Mouse (Mus musculus): Measurements from ENCODE around the gene Fbxo10. TPM values are rescaled to one million over a fixed set of nuclear protein-coding genes. Genes with fewer than 3 reads are reported as not detected.

The Fbxo10 gene
- polyA plus RNA-seq, 1 experiment from 2014 or later = 11.2 TPM

DNA sequence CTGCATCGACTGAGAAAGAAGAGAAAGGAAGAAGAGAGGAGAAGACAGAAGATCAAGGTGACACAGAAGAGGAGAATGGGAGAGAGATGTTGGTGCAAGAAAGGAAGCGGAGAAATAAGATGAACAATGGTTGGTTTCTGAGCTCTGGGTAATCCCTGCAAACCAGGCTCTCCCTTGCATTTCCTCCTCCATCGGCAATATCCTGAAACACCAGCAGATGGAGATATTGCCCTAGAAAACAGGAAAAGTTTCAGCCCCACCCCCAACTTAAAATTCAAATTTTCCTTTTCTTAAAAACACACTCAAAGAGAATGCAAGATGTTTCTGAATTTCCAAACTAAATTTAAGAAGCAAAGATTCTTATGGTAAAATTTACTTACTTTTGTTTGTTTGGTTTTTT, 68.8 kb downstream of the Fbxo10 start:
- Histone ChIP-seq H3K27me3 (ENCODE audit: control insufficient read depth, insufficient read depth, low read length) (no peaks in the 10 kb centered on the region), H3K4me3 (replicated peaks; ENCODE audit: low read depth, low read length) (no peak overlapping the region), H3K4me1 (ENCODE audit: control insufficient read depth, insufficient read depth, low read length) (peaks cover 23% of the 10 kb centered on the region), H3K9me3 (ENCODE audit: control insufficient read depth, low read length) (no peaks in the 10 kb centered on the region), H3K27ac (replicated peaks; ENCODE audit: low read depth, low read length) (no peak overlapping the region), H3K9ac (replicated peaks; ENCODE audit: low read length) (no peak overlapping the region), H3K36me3 (ENCODE audit: control insufficient read depth, insufficient read depth, low read length) (no peaks in the 10 kb centered on the region), H3K4me2 (ENCODE audit: low read length) (no peak overlapping the region)
- ATAC-seq (ENCODE audit: low FRiP score, low TSS enrichment) (no peak), DNase-seq (peak; percentile 84)
- WGBS = 3% methylated on average over 3 of the region's 3 CpGs

DNA sequence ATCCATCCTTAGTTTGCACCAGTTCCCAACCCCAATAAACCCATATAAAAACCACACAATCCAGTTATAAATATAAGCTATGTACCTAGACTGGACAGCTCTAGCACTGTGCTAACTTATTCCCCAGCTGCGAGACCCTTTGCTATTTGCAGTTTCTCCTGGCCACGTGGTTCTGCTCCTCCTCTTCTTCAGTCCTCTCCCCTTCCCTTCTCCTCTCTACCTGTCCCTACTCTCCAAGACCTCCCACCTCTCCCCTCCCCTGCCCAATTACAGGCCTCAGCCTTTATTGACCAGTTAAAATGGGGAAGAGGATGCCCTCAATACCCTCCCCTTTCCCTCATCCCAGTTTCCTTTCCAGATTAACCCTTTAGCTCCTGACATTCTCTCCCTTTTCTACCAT, 70.9 kb downstream of the Fbxo10 start:
- ATAC-seq (ENCODE audit: low FRiP score, low TSS enrichment) (no peak), DNase-seq (no peak)
- no peak overlapping the region for H3K9ac ChIP-seq (replicated peaks; ENCODE audit: low read length)
- no peak overlapping the region for H3K27ac ChIP-seq (replicated peaks; ENCODE audit: low read depth, low read length)
- WGBS = 5% methylated on average over 2 of the region's 2 CpGs
- H3K4me2 ChIP-seq (ENCODE audit: low read length) = peak overlapping the region; percentile 80
- H3K9me3 ChIP-seq (ENCODE audit: control insufficient read depth, low read length) = no peaks in the 10 kb centered on the region
- peaks cover 20% of the 10 kb centered on the region for H3K4me1 ChIP-seq (ENCODE audit: control insufficient read depth, insufficient read depth, low read length)
- H3K4me3 ChIP-seq (replicated peaks; ENCODE audit: low read depth, low read length) = peak overlapping the region; percentile 83; the same call in 1 of the 2 replicates
- no peaks in the 10 kb centered on the region for H3K36me3 ChIP-seq (ENCODE audit: control insufficient read depth, insufficient read depth, low read length)
- H3K27me3 ChIP-seq (ENCODE audit: control insufficient read depth, insufficient read depth, low read length) = no peaks in the 10 kb centered on the region

DNA sequence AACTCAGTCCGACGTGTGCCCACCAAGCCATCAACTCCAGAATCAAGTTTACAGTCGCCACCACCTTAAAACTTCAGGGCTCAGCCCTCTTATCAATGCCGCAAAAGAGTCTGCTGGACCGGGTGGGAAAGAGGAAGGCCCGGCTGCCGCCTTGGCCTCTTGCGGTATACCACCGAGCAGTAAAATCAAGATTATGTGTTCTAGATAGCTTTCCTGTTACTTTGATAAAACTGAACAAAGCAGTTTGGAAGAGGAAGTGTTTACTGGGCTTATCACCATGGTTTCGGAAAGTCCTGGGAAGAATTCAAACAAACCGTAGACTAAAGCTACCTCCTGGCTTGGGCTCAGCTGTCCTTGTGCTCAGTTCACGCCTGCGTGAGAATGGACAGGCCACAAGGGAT, 71.4 kb downstream of the Fbxo10 start:
- Histone ChIP-seq H3K36me3 (ENCODE audit: control insufficient read depth, insufficient read depth, low read length) (no peaks in the 10 kb centered on the region), H3K27ac (replicated peaks; ENCODE audit: low read depth, low read length) (peak overlapping the region; percentile 71), H3K9ac (replicated peaks; ENCODE audit: low read length) (peak overlapping the region; percentile 57), H3K9me3 (ENCODE audit: control insufficient read depth, low read length) (no peaks in the 10 kb centered on the region), H3K4me2 (ENCODE audit: low read length) (peak overlapping the region; percentile 80), H3K4me3 (replicated peaks; ENCODE audit: low read depth, low read length) (peak overlapping the region; percentile 83), H3K27me3 (ENCODE audit: control insufficient read depth, insufficient read depth, low read length) (no peaks in the 10 kb centered on the region), H3K4me1 (ENCODE audit: control insufficient read depth, insufficient read depth, low read length) (peaks cover 20% of the 10 kb centered on the region)
- ATAC-seq (ENCODE audit: low FRiP score, low TSS enrichment) (no peak), DNase-seq (peak; percentile 25)
- 1% methylated on average over 13 of the region's 13 CpGs for WGBS

DNA sequence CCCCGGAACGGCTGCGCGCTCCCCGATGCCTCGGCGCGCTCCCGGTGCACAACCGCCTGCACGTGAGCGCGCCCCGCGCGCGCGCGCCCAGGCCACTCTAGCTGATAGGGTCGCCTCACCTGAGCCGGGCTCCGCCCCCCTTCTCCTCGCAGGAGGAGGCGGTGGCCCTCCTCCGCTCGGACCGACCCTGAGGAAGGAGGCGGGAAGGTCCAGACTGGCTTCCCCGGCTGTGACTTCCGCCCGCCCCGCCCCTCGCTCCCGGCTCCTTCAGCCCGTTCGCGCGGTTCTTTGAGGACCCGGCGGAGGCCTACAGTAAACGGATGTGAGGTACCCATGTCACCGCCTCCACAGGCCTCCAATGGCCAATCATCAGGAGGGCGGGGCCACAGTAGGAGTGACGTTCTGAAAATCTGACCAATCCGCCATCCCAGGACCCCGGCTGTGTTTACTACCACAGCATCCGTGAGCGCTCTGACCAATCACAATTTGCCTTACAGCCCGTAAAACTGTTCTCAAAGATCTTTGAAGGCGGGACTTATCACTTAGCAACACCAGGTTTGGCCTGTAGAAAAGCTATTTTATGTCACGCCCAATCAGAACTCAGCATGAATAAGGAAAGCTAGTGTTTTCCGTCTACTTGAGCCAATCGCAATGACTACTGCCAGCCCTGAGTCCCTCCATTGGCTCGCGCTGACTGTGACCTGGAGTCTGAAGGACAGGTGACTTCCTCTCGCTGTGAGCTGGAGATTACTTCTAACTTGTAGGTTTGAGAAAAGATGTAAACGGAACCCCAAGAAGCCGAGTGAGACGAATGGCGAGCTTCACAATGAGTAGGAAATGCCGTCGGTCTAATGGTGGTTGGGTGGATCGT, 72.1 kb downstream of the Fbxo10 start, which contains the start of gene Zbtb5:
Gene Zbtb5, minus strand, starts transcription at position 308 of the 871 bp plus-strand sequence.
- H3K4me1 ChIP-seq (ENCODE audit: control insufficient read depth, insufficient read depth, low read length) = peaks cover 20% of the 10 kb centered on the region
- under 1% methylated on average over 62 of the region's 63 CpGs for WGBS
- H3K4me3 ChIP-seq (replicated peaks; ENCODE audit: low read depth, low read length) = peak within 1 kb of the TSS; percentile 83
- peak within 1 kb of the TSS; percentile 80 for H3K9ac ChIP-seq (replicated peaks; ENCODE audit: low read length)
- peak; percentile 100 for DNase-seq
- H3K9me3 ChIP-seq (ENCODE audit: control insufficient read depth, low read length) = no peaks in the 10 kb centered on the region
- H3K27me3 ChIP-seq (ENCODE audit: control insufficient read depth, insufficient read depth, low read length) = no peaks in the 10 kb centered on the region
- peak within 1 kb of the TSS; percentile 95 for H3K27ac ChIP-seq (replicated peaks; ENCODE audit: low read depth, low read length)
- no peaks in the 10 kb centered on the region for H3K36me3 ChIP-seq (ENCODE audit: control insufficient read depth, insufficient read depth, low read length)
- peak within 1 kb of the TSS; percentile 80 for H3K4me2 ChIP-seq (ENCODE audit: low read length)
- ATAC-seq (ENCODE audit: low FRiP score, low TSS enrichment) = peak; percentile 100

DNA sequence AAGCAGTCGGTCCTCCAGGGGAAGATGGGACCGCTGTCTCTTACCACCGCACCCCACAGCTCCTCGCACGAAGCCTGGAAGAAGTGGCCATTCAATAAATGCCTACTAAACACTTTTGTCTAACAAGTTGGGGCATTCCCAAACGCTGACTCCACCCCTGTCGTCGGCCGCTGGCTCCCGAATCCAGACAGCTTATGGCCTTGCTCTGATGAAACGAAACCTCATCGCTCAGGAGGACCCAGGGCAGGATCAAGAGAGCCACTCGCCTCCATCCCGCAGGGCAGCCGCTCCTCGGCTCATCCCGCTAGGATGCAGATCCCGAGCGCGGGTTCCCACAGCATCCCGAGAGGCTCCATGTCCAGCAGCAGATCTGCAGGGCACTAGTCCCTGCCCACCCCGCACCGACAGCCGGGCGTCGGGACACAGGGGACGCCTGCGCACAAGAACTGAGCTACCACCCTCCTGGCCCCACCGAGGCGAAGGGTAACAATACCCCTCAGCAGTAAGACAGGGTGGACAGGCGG, 72.8 kb downstream of the Fbxo10 start:
- peak overlapping the region; percentile 80 for H3K9ac ChIP-seq (replicated peaks; ENCODE audit: low read length)
- WGBS = under 1% methylated on average over 31 of the region's 31 CpGs
- H3K4me1 ChIP-seq (ENCODE audit: control insufficient read depth, insufficient read depth, low read length) = peaks cover 20% of the 10 kb centered on the region
- H3K9me3 ChIP-seq (ENCODE audit: control insufficient read depth, low read length) = no peaks in the 10 kb centered on the region
- ATAC-seq (ENCODE audit: low FRiP score, low TSS enrichment) = peak; percentile 75
- H3K4me2 ChIP-seq (ENCODE audit: low read length) = peak overlapping the region; percentile 79
- DNase-seq = no peak
- no peaks in the 10 kb centered on the region for H3K27me3 ChIP-seq (ENCODE audit: control insufficient read depth, insufficient read depth, low read length)
- peak overlapping the region; percentile 83 for H3K4me3 ChIP-seq (replicated peaks; ENCODE audit: low read depth, low read length)
- H3K27ac ChIP-seq (replicated peaks; ENCODE audit: low read depth, low read length) = peak overlapping the region; percentile 95
- no peaks in the 10 kb centered on the region for H3K36me3 ChIP-seq (ENCODE audit: control insufficient read depth, insufficient read depth, low read length)

DNA sequence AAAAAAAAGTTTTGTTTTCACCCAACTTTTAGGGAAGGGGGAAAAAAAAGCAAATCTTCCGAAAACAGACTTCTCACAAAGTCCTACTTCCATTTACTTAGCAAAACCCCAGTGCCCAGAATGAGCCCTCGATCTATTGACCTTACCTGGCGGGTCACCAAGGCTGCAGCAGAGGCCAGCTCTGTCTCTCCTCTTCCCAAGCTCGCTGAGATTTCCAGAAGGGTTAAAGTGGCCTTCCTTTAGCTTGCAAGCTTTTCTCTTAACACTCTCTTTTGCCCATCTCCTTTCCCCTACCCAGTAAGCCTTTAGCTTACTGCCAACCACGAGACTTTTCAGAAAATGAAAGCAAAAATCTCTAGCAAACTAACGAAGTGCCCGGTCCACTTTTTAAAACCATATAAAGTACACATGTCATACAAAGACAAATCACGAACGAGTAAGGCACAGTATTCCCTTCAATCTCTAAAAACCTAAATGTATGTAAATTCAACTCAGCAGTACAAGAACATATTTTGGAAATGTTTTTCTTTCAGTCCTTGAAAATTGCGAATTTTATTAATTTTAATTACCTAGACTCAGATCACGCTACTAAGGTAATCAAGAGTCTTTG, 73.5 kb downstream of the Fbxo10 start:
- 9% methylated on average over 11 of the region's 11 CpGs for WGBS
- no peak overlapping the region for H3K27ac ChIP-seq (replicated peaks; ENCODE audit: low read depth, low read length)
- DNase-seq = peak; percentile 10

DNA sequence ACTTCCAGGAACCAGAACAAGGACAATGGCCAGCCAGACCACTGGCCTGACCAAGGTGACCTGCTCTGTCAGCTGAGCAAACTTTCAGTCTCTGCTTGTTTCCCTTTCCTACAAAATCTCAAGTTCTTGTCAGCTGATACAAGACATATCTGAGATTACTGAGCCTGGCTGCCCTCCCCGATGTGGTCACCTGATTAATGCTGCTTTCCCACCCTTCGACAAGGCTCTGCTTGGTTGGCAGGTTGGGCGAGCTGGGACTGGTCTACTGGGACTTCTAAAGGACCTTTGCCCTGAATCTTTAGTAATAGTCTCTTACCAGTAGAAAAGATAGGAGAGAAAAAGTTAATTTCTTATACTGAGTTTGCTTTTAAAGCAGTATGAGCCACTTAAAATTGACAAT, 79.0 kb downstream of the Fbxo10 start:
- Histone ChIP-seq H3K27me3 (ENCODE audit: control insufficient read depth, insufficient read depth, low read length) (no peaks in the 10 kb centered on the region), H3K9ac (replicated peaks; ENCODE audit: low read length) (no peak overlapping the region), H3K4me1 (ENCODE audit: control insufficient read depth, insufficient read depth, low read length) (peaks cover 10% of the 10 kb centered on the region), H3K9me3 (ENCODE audit: control insufficient read depth, low read length) (no peaks in the 10 kb centered on the region), H3K4me2 (ENCODE audit: low read length) (no peak overlapping the region), H3K27ac (replicated peaks; ENCODE audit: low read depth, low read length) (no peak overlapping the region), H3K4me3 (replicated peaks; ENCODE audit: low read depth, low read length) (no peak overlapping the region), H3K36me3 (ENCODE audit: control insufficient read depth, insufficient read depth, low read length) (no peaks in the 10 kb centered on the region)
- WGBS = 94% methylated on average over 3 of the region's 3 CpGs
- no peak for ATAC-seq (ENCODE audit: low FRiP score, low TSS enrichment)
- DNase-seq = no peak

More for the DNA sequence above, 73.5 kb downstream of the Fbxo10 start:
- H3K9me3 ChIP-seq (ENCODE audit: control insufficient read depth, low read length) = no peaks in the 10 kb centered on the region
- H3K9ac ChIP-seq (replicated peaks; ENCODE audit: low read length) = peak overlapping the region; percentile 80
- no peak for ATAC-seq (ENCODE audit: low FRiP score, low TSS enrichment)
- H3K4me1 ChIP-seq (ENCODE audit: control insufficient read depth, insufficient read depth, low read length) = peaks cover 20% of the 10 kb centered on the region
- no peaks in the 10 kb centered on the region for H3K36me3 ChIP-seq (ENCODE audit: control insufficient read depth, insufficient read depth, low read length)
- H3K4me2 ChIP-seq (ENCODE audit: low read length) = peak overlapping the region; percentile 79
- H3K27me3 ChIP-seq (ENCODE audit: control insufficient read depth, insufficient read depth, low read length) = no peaks in the 10 kb centered on the region
- peak overlapping the region; percentile 83 for H3K4me3 ChIP-seq (replicated peaks; ENCODE audit: low read depth, low read length)

DNA sequence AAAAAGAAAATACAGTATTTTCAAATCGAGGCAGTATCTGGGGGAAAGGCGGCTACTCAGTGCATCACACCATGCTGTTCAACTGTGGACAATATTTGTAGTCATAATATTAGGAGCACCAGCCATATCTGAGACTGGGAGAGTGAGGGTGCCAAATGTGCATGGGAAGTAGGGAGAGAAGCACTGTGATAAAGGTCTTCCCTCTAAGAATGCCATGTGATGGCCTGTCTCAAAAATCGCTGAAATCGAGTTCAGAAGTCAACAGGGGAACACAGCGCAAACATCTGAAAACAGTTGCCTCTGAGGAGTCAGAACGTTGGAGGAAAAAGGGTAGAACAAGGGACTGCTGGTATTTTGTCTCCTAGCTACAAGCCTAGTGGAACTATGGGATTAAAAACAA, 84.4 kb downstream of the Fbxo10 start:
- H3K27ac ChIP-seq (replicated peaks; ENCODE audit: low read depth, low read length) = no peak overlapping the region
- ATAC-seq (ENCODE audit: low FRiP score, low TSS enrichment) (no peak), DNase-seq (no peak)
- H3K4me3 ChIP-seq (replicated peaks; ENCODE audit: low read depth, low read length) = no peak overlapping the region
- no peaks in the 10 kb centered on the region for H3K4me1 ChIP-seq (ENCODE audit: control insufficient read depth, insufficient read depth, low read length)
- H3K9me3 ChIP-seq (ENCODE audit: control insufficient read depth, low read length) = no peaks in the 10 kb centered on the region
- no peak overlapping the region for H3K9ac ChIP-seq (replicated peaks; ENCODE audit: low read length)
- 93% methylated on average over 6 of the region's 6 CpGs for WGBS
- no peak overlapping the region for H3K4me2 ChIP-seq (ENCODE audit: low read length)
- H3K36me3 ChIP-seq (ENCODE audit: control insufficient read depth, insufficient read depth, low read length) = peaks cover 2% of the 10 kb centered on the region
- no peaks in the 10 kb centered on the region for H3K27me3 ChIP-seq (ENCODE audit: control insufficient read depth, insufficient read depth, low read length)
